Mouse (Mus musculus): ENCODE data around the gene Pvalb.
A peak's percentile ranks its signal among the peaks of the same experiment; 100 is the strongest.

Pvalb gene

DNA sequence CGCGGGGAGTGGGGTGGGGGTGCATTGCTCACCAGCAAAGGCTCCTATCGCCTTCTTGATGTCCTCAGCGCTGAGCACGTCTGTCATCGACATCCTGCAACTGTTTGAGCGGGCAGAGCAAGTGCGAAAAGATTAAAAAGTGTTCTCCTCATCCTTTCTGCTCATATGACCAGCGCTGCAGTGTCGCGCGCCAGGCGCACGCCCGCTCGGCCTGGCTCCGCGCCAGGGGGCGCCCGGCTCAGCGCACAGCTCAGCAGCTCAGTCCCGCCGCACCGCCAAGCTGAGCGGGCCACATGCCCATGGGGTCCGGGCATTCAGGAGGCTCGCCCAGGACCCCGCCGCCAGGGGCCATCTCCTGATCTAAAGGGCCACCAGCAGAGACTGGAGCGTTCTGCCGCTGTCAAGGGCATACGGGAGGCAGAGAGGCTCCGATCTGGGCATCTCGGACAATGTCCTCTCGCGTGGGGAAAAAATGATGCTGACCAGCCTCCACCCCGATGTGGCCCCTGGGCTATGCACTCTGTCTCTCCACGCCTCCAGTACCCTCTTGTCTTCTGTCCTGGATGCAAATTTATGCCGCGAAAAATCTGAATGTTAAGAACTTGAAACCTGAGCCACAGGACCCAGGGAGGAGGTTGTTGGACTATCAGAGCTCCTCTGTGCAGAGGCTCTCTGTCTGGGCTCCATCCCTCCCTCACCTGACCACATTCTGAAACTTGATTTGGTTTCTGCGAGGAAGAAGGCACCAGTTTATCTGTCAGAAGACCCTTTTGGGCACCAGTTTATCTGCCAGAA lies 1.9 kb downstream of the Pvalb start:
- DNase-seq (ENCODE audit: extremely low read depth, insufficient read length, low spot score) = no peak

DNA sequence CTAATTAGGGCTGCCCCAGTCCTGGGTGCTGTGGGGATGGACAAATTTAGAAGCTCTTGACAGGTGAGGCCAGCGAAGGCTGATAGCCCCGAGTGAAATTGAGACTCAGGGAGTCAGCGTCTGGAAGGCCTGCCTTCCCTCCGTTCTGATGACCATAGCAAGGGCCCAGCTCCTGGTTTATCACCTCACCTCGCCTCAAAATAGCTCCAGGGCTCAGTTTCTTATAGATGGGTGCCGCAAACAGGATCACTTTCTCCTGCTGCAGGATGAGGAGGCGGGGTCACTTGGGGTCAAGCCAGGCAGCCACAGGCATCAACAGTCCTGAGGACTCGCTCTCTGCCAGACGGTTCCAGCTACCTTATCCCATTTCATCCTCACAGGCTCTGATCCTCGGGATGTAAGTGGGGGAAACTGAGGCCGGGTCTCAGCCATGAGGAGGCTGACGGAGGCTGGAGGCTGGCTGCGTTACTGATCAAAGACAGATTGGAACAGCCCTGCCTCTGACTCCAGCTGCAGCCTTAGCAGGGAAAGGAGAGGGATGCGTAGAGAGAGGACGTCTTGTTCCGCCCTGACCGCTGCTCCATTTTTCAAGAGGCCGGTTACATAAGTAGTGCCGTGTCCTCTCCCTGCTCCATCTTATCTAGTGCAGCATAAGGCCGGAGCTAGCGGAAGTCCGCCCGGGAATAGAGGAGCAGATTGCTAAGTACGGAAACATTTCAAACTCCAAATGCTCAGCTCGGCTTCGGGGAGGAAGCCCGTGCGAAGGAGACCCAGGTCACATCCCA lies 10.9 kb downstream of the Pvalb start:
- DNase-seq (ENCODE audit: extremely low read depth, insufficient read length, low spot score) = no peak

DNA sequence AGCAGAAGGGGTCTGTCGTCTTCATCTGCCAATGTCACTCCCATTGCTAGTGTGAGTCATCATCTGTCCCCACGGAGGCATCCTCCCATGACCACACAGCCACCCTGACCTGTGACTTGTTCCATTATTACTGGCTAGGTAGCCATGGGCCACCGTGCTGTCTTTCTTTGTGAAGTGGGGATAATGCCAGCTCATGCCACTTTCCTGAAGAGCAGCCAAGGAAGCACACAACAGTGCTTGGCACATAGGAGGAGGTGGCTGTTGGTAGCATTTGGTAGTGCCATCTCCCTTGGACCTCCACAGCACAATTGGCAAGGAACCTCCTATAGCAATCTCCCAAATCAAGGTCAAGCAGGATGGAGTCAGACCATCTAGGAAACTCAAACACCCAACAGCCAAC lies 11.9 kb downstream of the Pvalb start:
- DNase-seq (ENCODE audit: extremely low read depth, insufficient read length, low spot score) = no peak

DNA sequence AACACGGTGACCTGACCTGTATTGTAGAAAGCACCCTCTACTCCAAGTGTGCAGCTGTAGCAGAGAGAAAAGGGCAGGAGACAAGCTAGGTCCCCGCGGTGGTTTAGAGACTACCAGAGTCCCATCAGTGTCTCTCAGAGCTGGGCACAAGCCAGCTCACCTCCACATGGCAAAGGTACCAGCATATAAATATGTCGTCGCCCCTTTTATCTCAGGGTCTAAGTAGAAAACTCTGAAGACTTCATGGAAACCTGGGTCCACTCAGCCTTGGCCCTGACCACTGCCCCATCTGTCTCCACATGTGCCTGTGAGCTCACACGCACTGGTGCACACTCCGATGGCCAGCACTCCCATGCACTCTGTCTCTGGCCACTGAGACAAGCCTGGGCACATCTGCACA lies 16.6 kb downstream of the Pvalb start:
- no peak for DNase-seq (ENCODE audit: extremely low read depth, insufficient read length, low spot score)

DNA sequence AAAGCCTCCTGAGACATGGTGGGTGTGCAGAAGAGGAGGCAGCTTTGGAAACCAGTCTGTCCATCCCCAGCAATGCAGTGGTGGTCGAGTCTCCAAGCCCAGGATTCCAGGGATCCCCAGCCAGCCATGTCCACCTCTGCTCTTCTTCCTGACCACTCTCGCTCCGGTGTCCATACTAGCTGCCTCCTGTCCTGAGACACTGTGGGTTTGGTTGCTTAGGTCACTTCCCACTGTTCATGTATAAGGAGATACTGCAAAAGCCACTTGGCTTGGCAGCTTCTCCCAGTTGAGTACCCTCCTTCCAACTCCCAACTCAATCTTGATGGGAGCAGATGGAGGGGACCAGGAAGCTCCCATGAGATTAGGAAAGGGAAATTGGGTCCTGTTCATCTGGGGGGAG lies 17.7 kb downstream of the Pvalb start:
- DNase-seq (ENCODE audit: extremely low read depth, insufficient read length, low spot score) = no peak

DNA sequence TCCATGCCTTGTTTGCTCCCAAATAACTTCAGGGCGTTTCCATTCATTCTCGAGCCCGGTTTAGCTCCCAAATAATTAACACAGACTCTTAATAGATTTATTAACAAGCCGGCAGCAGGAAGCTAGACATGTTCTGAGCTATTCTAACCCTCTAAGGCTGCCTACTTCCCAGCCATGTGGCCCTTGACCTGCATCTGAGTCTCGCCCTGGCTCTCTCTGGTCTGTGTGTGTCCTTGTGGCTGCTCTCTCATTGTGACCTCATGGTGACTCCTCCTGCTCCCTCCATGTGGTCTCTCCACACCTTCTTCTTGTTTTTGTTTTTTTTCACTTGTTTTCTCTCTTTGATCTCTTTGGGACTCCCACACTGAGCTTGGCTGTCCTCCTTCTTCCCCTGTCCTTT lies 19.3 kb downstream of the Pvalb start:
- no peak for DNase-seq (ENCODE audit: extremely low read depth, insufficient read length, low spot score)

DNA sequence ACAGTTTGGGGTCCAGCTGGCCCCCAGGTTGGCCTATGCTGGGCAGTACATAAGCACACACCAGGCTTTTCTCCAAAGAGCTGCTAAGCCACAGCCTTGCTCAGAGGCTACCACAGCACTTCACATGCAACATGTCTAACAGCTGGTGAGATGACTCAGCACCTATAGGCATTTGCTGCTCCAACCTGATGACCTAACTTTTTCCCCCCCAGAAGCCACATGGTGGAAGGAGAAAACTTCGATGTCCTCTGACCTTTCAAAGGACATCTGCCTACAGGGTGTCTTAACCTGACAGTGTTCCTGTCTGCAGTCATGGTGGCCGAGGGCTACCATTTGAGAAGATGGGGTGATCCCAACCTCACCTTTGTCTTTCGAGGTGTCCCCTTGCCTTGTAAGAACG lies 20.6 kb downstream of the Pvalb start:
- no peak for DNase-seq (ENCODE audit: extremely low read depth, insufficient read length, low spot score)

DNA sequence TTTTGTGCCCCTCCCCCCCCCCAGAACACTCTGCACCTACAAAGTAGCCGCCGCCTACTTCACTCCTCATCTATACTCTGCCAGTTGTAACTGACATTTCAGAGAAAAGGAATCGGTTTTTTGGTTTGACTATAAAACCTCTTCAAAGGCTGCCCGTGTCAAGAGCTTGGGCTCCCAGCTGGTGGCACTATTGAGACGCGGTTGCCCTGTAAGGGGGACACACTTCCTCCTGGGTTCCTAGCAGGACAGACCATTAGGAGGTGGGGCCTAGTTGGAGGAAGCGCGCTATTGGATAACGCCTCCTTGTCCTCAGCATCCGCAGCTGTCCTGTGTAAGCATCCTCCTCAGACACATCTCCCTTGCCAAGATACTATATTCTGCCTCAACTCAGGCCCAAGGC lies 21.3 kb downstream of the Pvalb start:
- DNase-seq (ENCODE audit: extremely low read depth, insufficient read length, low spot score) = no peak

DNA sequence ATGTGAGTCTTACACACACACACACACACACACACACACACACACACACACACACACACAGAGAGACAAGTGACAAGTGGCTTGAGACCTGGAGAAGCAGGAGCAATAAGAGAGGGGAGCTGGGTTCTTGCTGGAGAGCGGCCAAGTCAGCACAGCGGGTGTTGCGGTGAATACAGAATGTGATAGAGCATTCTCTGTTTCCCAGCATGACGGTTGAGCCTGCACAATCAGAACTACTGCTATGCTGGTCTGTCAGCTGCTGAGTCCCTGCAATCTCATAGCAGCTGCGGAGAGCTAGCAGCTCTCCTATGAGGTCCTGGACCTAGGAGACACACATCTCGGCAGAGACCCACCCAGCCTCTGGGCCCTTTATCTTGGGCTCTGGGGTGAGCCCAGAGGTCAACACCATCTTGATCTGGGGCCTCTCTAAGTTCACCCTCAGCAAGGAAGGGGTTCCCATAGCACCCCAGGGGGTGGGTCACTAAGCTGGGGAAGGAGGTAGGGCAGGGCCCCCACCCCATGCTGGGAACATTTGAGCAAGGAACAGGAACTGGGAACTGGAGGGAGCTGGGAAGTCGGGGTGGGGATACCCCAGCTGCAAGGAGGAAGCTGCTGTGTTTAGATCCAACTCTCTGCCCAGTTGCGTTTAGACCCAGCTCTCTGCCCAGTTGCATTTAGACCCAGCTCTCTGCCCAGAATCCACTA lies 24.3 kb downstream of the Pvalb start:
- no peak for DNase-seq (ENCODE audit: extremely low read depth, insufficient read length, low spot score)

DNA sequence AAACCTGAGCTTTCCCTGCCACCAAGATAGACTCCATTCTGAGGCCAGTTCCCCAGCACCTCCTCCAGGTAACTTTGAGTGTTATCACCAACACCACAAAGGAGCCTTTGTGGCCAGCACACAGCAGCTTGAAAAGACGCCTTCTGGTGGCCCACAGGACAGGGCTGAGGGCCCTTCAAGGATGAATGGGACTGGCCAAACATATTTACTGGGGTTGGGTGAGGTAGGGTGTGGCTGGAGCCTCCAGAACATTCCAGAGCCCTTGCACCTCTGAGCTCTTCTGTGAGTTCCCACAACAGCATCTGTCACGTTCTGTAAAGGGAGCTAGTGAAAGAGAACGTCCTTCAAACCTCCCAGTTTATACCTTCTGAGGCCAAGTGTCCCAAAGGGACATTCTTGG lies 26.4 kb downstream of the Pvalb start:
- DNase-seq (ENCODE audit: extremely low read depth, insufficient read length, low spot score) = no peak

DNA sequence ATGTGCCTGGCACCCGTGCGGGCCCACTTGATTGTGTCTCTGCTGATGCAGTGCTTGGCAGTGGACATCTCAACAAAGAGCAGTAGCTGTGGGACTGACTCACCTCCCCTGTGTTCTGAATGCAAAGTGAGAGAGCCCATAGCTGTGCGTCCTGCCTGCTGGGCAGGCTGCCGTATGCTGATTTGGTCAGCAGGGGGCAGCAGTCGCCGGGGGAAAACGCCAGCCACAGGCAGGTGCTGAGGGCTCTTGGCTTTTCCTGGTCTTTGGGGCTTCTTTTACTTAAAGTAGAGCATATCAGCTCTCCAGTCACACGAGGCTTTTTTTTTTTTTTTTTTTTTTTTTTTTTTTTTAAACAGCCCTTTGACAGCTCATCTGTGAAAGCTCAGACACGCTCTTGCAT lies 27.8 kb downstream of the Pvalb start:
- peak; percentile 85 for DNase-seq (ENCODE audit: extremely low read depth, insufficient read length, low spot score)

DNA sequence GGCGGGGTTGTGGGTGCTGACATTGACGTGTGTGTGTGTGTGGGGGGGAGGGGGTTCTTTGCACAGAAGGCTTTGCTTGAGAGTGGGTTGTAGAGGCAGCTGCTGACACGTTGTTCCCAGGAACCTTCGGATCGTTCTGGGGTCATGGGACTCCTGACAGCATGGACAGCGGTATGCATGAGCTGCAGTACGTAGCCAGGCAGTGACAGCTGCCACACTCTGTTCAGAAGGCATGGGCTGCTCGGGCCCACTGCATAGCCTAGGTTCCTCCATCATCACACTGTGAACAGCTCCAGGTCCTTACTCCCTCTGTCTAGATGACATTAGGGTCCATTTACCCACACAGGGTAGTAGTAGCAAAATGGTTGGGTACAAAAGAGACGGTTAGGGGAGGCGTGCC lies 28.9 kb downstream of the Pvalb start:
- no peak for DNase-seq (ENCODE audit: extremely low read depth, insufficient read length, low spot score)

DNA sequence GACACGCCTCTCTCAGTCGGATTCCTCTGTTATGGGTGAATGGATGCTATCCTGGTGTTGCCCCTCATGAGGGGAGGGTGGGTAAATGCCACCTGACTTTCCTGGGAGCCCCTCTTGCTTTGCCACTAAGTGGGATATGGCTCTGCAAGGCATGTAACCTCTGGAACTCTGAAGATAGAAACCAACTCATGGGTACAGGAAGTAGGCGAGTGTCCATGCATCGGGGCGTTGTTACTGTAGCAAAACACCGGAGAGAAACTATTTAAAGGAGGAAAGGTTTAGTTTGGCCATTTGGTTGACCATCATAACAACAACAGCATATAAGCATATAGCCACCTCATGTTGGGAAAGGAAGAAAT lies 31.3 kb downstream of the Pvalb start:
- DNase-seq (ENCODE audit: extremely low read depth, insufficient read length, low spot score) = no peak

DNA sequence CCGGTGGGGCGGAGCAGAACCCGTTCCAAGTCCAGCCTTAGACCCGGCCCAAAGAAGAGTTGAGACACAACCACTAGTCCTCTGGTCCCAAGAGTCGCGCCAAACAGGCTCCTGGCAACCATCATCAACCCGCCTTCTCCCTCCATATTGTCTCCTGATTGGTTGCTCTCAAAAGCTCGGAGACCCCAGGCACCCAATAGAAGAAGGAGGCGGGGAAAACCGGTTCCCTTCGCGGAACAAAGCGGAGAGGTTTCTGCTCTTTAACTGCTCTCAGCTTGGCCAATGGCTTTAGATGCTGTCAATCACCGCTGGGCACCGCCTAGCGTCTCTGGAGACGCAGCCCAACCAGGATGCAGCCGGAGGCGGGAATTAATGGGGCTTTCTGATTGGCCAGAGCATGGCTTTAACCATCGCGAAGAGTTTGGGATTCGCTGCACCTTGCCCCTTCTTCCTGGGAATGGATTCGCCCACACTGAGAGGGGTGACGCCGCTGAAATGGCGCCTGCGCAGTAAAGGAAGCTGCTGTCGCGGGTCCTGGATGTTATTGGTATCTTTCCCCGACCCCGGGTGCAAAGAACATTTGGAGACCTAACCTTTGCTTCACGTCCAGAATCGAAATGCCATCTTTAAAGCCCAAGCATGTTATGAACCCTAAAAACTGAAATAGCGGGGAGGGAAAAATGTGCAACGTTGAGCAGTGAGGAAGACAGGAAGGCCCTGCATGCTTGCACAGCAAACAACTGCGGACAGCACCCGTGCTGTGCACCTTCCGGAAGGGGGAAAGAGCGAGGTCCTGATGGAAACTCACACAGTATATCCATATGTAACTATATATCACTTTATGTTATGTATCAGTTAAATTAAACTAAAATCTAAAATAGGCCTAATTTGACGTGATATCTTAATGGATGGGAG lies 32.0 kb downstream of the Pvalb start, which contains the start of gene Ift27:
Gene Ift27, minus strand, starts transcription at position 136 of the 915 bp plus-strand sequence.
- DNase-seq (ENCODE audit: extremely low read depth, insufficient read length, low spot score) = peak; percentile 96

DNA sequence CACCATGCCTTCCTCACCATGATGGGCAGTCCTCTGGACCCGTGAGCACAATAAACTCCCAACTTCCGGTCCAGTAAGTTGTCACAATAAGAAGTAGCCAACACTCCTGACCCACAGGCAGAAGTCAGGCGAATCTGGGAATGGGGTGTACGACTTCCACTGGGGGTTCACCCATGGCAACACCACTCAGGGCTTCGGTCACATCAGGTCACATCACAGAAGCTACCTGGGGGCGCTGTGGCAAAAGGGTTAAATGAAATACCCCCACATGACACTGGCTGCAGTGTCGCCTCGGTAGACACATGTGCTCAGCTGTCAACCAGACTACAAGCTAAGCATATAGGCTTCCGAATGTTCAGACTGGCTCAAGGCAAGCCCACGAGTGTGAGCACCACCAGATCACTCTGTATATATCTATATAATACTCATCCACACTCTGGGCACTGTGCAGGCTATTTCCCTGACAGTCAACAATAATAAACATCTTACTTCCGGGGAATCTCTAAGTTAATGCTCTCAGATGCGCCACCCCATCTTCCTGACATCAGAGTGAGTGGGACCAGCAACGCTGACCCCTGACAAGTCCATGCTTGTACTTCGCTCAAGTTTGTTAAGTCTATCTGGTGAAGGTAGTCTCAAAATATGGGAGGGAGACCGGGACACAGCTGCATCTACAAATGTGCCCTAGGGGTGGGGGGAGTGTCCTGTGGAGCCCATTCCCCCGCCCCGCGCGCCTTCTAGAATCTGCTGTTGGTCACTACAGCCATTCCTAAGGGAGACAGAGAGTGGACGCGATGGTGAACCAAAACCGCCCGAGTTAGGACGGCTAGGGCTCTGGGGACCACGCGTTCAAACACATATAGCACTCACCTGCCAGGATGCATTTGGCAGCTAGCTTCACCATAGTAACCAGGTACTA lies 33.0 kb downstream of the Pvalb start:
- no peak for DNase-seq (ENCODE audit: extremely low read depth, insufficient read length, low spot score)

DNA sequence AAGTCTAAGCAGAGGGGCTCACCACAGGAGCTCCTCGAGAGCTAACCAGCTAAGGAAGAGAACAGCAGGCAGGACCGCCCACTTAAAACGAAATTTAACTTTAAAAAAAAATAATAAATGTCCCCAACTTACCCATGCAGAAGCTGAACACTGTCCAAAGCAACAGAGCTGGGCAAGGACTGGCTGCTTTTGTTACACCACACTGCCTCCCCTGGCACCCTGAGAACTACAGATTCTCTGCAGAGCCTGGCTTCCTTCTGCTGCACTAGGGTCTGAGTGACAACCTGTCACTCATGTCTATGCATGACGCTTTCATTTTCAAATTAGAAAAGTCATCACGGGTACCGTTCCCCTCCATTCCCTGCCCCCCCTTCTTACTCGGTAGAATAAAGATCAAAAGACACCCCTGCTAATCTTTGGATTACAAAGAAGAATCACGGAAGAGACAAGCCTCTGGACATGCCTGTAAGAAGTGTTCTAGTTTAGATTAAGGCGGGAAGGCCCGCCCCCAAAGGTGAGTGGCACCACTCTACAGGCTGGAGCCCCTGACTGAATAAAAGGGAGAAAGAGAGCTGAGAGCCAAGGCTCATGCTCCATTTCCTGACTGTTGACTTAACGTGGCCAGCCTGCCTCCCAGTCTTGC lies 33.8 kb downstream of the Pvalb start:
- DNase-seq (ENCODE audit: extremely low read depth, insufficient read length, low spot score) = no peak

DNA sequence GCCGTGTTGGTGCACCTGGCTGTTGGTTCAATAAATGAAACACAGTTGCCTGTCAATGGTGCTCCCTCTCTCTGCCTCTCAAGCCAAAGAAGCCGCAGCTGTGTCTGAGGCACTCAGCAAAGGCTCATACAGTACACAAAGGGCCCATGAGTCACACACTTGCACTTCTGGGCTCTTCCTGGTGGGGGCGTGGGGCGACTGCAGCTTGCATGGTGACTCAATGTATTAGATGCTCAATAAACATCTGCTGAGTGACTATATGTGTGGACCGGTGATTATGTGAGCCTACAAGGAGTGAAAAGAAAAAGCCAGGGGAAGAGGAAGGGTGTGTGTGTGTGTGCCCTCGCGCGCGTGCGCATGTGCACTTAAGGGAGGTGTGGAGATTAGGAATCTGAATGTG lies 34.5 kb downstream of the Pvalb start:
- DNase-seq (ENCODE audit: extremely low read depth, insufficient read length, low spot score) = peak; percentile 55

DNA sequence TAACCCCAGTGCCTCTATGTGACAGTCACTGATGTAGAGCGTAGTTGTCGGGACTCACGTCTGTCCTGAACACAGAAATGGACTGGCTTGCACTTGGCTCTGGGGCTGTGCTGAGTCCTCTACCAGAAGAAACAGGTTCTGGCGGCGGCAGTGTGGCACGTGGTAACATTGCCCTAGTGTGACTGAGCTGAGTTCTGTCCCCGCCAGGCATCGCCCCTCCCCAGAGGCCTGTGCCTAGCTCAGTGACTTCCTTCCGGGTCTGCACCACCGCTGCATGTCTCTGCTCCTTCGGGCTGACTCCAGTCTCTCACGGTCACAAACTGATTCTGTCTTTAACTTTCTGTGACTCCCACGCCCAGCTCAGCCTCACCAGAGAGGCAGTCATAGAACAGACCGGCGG lies 35.5 kb downstream of the Pvalb start:
- no peak for DNase-seq (ENCODE audit: extremely low read depth, insufficient read length, low spot score)

DNA sequence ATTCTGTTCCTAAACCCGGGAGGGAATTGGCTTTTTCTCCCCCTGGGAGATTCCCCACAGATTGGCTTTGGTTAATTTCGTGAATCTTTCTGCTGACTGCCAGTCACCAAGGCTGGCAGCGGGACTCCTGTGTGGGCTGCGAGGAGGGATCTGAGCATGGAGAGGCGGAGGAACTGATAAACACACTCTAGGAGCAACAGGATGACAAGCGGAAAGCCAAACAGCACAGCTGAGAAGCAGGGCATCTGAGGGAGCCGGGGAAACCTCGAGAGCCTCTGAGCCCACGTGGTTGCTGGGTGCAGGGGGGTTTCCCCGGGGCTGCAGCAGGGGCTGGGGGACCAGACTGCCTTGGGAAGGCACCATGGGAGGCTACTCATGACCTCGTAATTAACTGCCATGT lies 36.6 kb downstream of the Pvalb start:
- no peak for DNase-seq (ENCODE audit: extremely low read depth, insufficient read length, low spot score)
